Mouse (Mus musculus) C2C12 (cell line): ENCODE results near the gene Mroh2a.

Experiments used
- CTCF ChIP-seq: IDR thresholded peaks from one replicate; pipeline ENCODE4 v1.5.1; 2011; ENCODE audit not compliant: control insufficient read depth, insufficient read depth, insufficient read length
- MAX ChIP-seq: IDR thresholded peaks from one replicate; pipeline ENCODE4 v1.6.1; 2011; ENCODE audit warnings: mild to moderate bottlenecking, control low read depth
- MYOG ChIP-seq: IDR thresholded peaks from one replicate; pipeline ENCODE4 v1.6.1; 2011; ENCODE audit not compliant: control insufficient read depth, insufficient read length; ENCODE audit errors: extremely low read depth
- USF1 ChIP-seq: IDR thresholded peaks from one replicate; pipeline ENCODE4 v1.6.1; 2011; ENCODE audit warnings: low read depth, mild to moderate bottlenecking, control low read depth, moderate library complexity

DNA sequence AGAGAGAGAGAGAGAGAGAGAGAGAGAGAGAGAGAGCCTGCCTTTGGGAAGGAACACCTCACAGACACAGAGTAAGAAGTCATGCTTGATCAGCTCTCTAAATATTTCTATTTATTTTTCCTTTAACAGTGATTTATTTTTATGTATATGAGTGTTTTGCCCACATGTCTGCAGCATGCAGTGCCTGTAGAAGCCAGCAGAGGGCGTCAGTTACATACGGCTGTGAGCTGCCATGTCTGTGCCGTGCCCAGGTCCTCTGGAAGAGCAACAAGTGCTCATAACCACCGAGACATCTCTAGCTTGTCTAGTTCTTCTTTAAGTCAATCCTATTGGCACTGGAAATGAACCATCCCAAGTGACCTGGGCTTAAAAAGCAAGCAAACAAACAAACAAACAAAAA is 63.1 kb downstream of the Mroh2a start:
- TF ChIP-seq MAX (peak; percentile 31), CTCF (peak; percentile 80), USF1 (no peak), MYOG (no peak)
